Comparison of ENCODE assay signal across 10 mouse cellular contexts in genomic region chr6:100197102-100197501, GRCm38 (mm10).
DNase-seq lines count a peak whose midpoint lies in the region; ATAC-seq and TF ChIP-seq lines count a peak whose summit lies in the region.
"Had no signal": no experiment of that assay in that cellular context is flagged by ENCODE, and none has a peak within 500 bp of the region (broad histone marks: within the 10 kb centered on the region; RNA-seq: fewer than 3 reads in every experiment).

No protein-coding gene starts in this region.

- H3K36me3 ChIP-seq in hindbrain, embryonic 16.5 days (ENCODE audit: control insufficient read depth, insufficient read depth, low read length), result no peaks in the 10 kb centered on the region
- H3K36me3 ChIP-seq in stomach, postnatal 0 days (ENCODE audit: control insufficient read depth, insufficient read depth, low read length), result no peaks in the 10 kb centered on the region
- H3K36me3 ChIP-seq: midbrain, embryonic 12.5 days had no signal

- WGBS in hindbrain, embryonic 16.5 days, result 34% methylated on average over 5 of the region's 5 CpGs
- WGBS in stomach, postnatal 0 days, result 35% methylated on average over 5 of the region's 5 CpGs

- no peak overlapping the region for H3K4me2 ChIP-seq in hindbrain, embryonic 16.5 days (ENCODE audit: low read length)
- no peak overlapping the region for H3K4me2 ChIP-seq in stomach, postnatal 0 days (replicated peaks; ENCODE audit: low read depth)
- H3K4me2 ChIP-seq: midbrain, embryonic 12.5 days had no signal

- peak; percentile 78 for ATAC-seq in hindbrain, embryonic 16.5 days
- peak; percentile 24; the same call in 1 of the 2 replicates for ATAC-seq in stomach, postnatal 0 days (ENCODE audit: low FRiP score, low TSS enrichment)
- ATAC-seq: inflammation-experienced regulatory T-cells, adult 6 months had no signal

- intact Hi-C loops in heart, postnatal 10 days (cut with DNase I), result no loop called here

- TF ChIP-seq CTCF in stomach, postnatal 0 days (IDR thresholded peaks at IDR 0.05; ENCODE audit: low read depth), result no peak

- peaks cover 19% of the 10 kb centered on the region for H3K4me1 ChIP-seq in hindbrain, embryonic 16.5 days (ENCODE audit: control insufficient read depth, insufficient read depth, low read depth, low read length)
- peaks cover 14% of the 10 kb centered on the region for H3K4me1 ChIP-seq in stomach, postnatal 0 days (replicated peaks; ENCODE audit: control insufficient read depth, insufficient read depth)

- no peak overlapping the region for H3K9ac ChIP-seq in hindbrain, embryonic 16.5 days (ENCODE audit: low read depth, low read length)
- no peak overlapping the region for H3K9ac ChIP-seq in stomach, postnatal 0 days (ENCODE audit: low read length)
- H3K9ac ChIP-seq: midbrain, embryonic 12.5 days had no signal

- TF ChIP-seq EP300 in stomach, postnatal 0 days (optimal IDR thresholded peaks at IDR 0.05), result no peak

- peak; percentile 54 to 61 for DNase-seq in heart, postnatal 10 days
- no peak for DNase-seq in heart, adult 8-10 months (ENCODE audit: low spot score)
- DNase-seq in urinary bladder, postnatal 14 days (ENCODE audit: low spot score), result peak; percentile 25
- no peak for DNase-seq in urinary bladder, adult 18-20 months (ENCODE audit: low spot score in 2 of 2)
- DNase-seq in stomach, postnatal 0 days (ENCODE audit: low spot score), result peak; percentile 28
- DNase-seq in urinary bladder, postnatal 10 days (ENCODE audit: low spot score), result no peak
- DNase-seq in urinary bladder, postnatal 25 days (ENCODE audit: low spot score), result no peak

- H3K9me3 ChIP-seq in hindbrain, embryonic 16.5 days (ENCODE audit: control insufficient read depth, low read length), result no peaks in the 10 kb centered on the region
- no peaks in the 10 kb centered on the region for H3K9me3 ChIP-seq in stomach, postnatal 0 days (ENCODE audit: control insufficient read depth, low read length)
- H3K9me3 ChIP-seq: midbrain, embryonic 12.5 days had no signal

- H3K4me3 ChIP-seq in hindbrain, embryonic 16.5 days (ENCODE audit: low read length), result no peak overlapping the region
- no peak overlapping the region for H3K4me3 ChIP-seq in stomach, postnatal 0 days (ENCODE audit: low read depth, low read length)
- H3K4me3 ChIP-seq: midbrain, embryonic 12.5 days had no signal

- no peaks in the 10 kb centered on the region for H3K27me3 ChIP-seq in hindbrain, embryonic 16.5 days (replicated peaks; ENCODE audit: control insufficient read depth, insufficient read depth, low read length)
- no peaks in the 10 kb centered on the region for H3K27me3 ChIP-seq in stomach, postnatal 0 days (ENCODE audit: control insufficient read depth, insufficient read depth, low read length)

- peak overlapping the region; percentile 1; the same call in 1 of the 2 replicates for H3K27ac ChIP-seq in hindbrain, embryonic 16.5 days (ENCODE audit: low read depth, low read length)
- 0 out of 2 replicates have a peak overlapping the region, but pooled peaks have one; percentile 24 for H3K27ac ChIP-seq in stomach, postnatal 0 days (replicated peaks)
- H3K27ac ChIP-seq: midbrain, embryonic 12.5 days had no signal

Comparison
In these comparisons a context has a peak if more than half of its experiments do, and no peak if none do; other contexts are left out.
1. DNase-seq: peak in heart, postnatal 10 days (2 of 2), urinary bladder, postnatal 14 days (single experiment) and stomach, postnatal 0 days (single experiment); none in heart, adult 8-10 months (single experiment), urinary bladder, adult 18-20 months (0 of 2), urinary bladder, postnatal 10 days (single experiment) and urinary bladder, postnatal 25 days (single experiment).